Mouse (Mus musculus) cortical plate, adult 2 months (tissue): ENCODE data around the gene Eno4. TPM values are rescaled to one million over a fixed set of nuclear protein-coding genes. Genes with fewer than 3 reads are reported as not detected.

Source experiments
- H3K27ac ChIP-seq: fragments of 200-500 bp; 2 replicates; pipeline ENCODE4 v1.5.1; 2012; ENCODE audit warnings: low read length, control low read depth, inconsistent platforms; ENCODE audit not compliant: insufficient read depth
- H3K4me1 ChIP-seq: fragments of 200-500 bp; 2 replicates; pipeline ENCODE4 v1.6.1; 2011; ENCODE audit warnings: low read length; ENCODE audit not compliant: control insufficient read depth, insufficient read depth
- H3K4me3 ChIP-seq: fragments of 200-500 bp; 2 replicates; pipeline ENCODE4 v1.5.1; 2011; ENCODE audit warnings: mild to moderate bottlenecking, low read length, control low read depth; ENCODE audit not compliant: insufficient read depth
- CTCF ChIP-seq: fragments of 200-500 bp; IDR thresholded peaks from 2 replicates; pipeline ENCODE4 v1.5.1; 2011; ENCODE audit warnings: mild to moderate bottlenecking, control low read depth, low read length; ENCODE audit not compliant: insufficient read depth; ENCODE audit errors: extremely low read depth
- POLR2A ChIP-seq: fragments of 200-500 bp; IDR thresholded peaks from 2 replicates; pipeline ENCODE4 v1.6.1; 2011; ENCODE audit warnings: mild to moderate bottlenecking, low read length, control low read depth; ENCODE audit not compliant: insufficient read depth; ENCODE audit errors: extremely low read depth
- polyA plus RNA-seq: library from polyadenylated mRNA; depleted of rRNA; stranded (reverse); fragments of >200 nt; gene quantifications from 2 replicates; pipeline ENCODE4 v1.2.3, GENCODE M21; 2012; rRNA removed

The Eno4 gene
- polyA plus RNA-seq, 1 experiment, result 2.6 TPM

DNA sequence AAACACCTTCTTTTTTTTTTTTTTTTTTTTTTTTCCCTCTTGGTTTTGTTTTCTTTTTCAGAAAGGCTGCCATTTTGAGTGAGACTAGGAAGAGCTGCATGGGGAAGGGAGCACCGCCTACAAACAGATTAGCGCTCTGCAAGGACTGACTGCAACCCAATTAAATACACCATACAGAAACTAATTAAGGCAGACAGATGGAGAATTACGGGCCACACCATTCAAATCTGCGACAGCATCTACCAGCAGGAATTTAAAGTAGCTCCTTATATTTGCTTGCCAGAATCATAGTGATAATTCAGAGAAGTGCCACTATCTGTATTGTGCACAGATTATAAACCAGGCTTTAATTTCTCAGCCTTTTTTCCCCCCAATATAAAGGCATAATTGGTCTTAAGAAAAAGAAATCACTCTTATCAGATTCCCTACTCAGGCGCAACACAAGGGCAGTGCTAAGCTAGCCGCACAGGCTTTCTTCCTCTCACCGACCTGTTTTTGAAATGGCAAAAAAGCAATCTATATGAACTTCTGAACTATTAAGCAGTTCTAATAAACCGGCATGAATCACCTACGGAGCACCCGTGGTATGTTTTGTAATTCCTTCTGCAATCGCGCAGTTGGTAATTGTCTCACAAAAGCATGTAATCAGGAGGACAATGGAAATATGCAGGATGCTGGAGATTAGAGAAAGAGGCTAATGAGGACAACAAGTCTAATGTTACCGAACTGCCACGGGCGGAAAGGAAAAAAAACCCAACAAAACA is 63.5 kb downstream of the Eno4 start:
- H3K4me3 ChIP-seq, result no peak overlapping the region
- no peak overlapping the region for H3K27ac ChIP-seq
- TF ChIP-seq POLR2A, result no peak
- no peak for TF ChIP-seq CTCF
- H3K4me1 ChIP-seq, result no peaks in the 10 kb centered on the region

DNA sequence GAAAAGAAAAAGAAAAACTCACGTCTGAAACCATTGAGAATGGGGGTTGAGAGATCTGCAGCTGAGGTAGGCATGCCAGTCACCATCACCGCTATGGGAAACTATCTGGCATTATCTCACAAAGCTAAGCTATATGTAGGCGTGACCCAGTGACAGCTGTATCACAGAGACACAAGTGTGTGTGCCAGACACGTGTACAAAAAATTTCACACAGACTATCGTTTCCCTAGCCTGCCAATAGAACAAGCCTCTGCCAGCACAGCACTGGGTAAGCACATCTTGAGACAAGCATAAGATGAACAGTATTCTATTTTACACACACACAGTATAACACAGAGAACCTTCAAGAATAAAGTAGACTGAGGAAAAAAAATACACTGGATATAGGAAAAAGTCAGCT is 67.6 kb downstream of the Eno4 start:
- no peak overlapping the region for H3K27ac ChIP-seq
- H3K4me1 ChIP-seq, result no peaks in the 10 kb centered on the region
- H3K4me3 ChIP-seq, result no peak overlapping the region
- TF ChIP-seq CTCF, result no peak
- TF ChIP-seq POLR2A, result no peak

Other genes with a start within 250 kb of the Eno4 start
- gene Pnliprp1, start 214.5 kb upstream of the Eno4 start, polyA plus RNA-seq, result not detected in 2 replicates
- 0.08 and 0.17 TPM in 2 replicates for gene Pnliprp2, start 183.7 kb upstream of the Eno4 start, polyA plus RNA-seq
- 0.15 and 0.30 TPM in 2 replicates for gene 1700019N19Rik, start 149.0 kb upstream of the Eno4 start, polyA plus RNA-seq
- gene Hspa12a, start 229 bp downstream of the Eno4 start, polyA plus RNA-seq, result 120 and 122 TPM in 2 replicates
- 21.8 and 23.0 TPM in 2 replicates for gene Shtn1, start 132.7 kb downstream of the Eno4 start, polyA plus RNA-seq
- 0.98 and 1.6 TPM in 2 replicates for gene Vax1, start 226.6 kb downstream of the Eno4 start, polyA plus RNA-seq